Mouse (Mus musculus) intestine, embryonic 14.5 days (tissue): ENCODE data around the gene Adgb. TPM values are rescaled to one million over a fixed set of nuclear protein-coding genes. Genes with fewer than 3 reads are reported as not detected.

ENCODE experiments used
- ATAC-seq: fragments of 200-750 bp; cut with Nextera tagmentation; replicated peaks from 2 replicates; pipeline ENCODE4 v1.8.0; 2017; ENCODE audit warnings: low read depth, moderate number of reproducible peaks, moderate TSS enrichment, moderate library complexity; ENCODE audit not compliant: low FRiP score, low TSS enrichment
- DNase-seq: peaks from one replicate; pipeline ENCODE4 v3.0.0-alpha.2; 2018; ENCODE audit warnings: low spot score
- H3K27ac ChIP-seq: fragments of 300-500 bp; sonication (generic); 2 replicates; pipeline ENCODE4 v1.5.1; 2014; ENCODE audit warnings: low read depth, mild to moderate bottlenecking, control low read depth
- H3K27me3 ChIP-seq: fragments of 300-500 bp; sonication (generic); replicated peaks from 2 replicates; pipeline ENCODE4 v1.6.1; 2014; ENCODE audit warnings: low read length, control low read depth; ENCODE audit not compliant: control insufficient read depth, insufficient read depth
- H3K36me3 ChIP-seq: fragments of 300-500 bp; sonication (generic); 2 replicates; pipeline ENCODE4 v1.6.1; 2014; ENCODE audit warnings: low read length, control low read depth; ENCODE audit not compliant: control insufficient read depth, insufficient read depth
- H3K4me1 ChIP-seq: fragments of 300-500 bp; sonication (generic); replicated peaks from 2 replicates; pipeline ENCODE4 v1.6.1; 2014; ENCODE audit warnings: low read length, control low read depth, mixed read lengths; ENCODE audit not compliant: control insufficient read depth, insufficient read depth
- H3K4me2 ChIP-seq: fragments of 300-500 bp; sonication (generic); 2 replicates; pipeline ENCODE4 v1.6.1; 2014; ENCODE audit warnings: low read length
- H3K4me3 ChIP-seq: fragments of 300-500 bp; sonication (generic); 2 replicates; pipeline ENCODE4 v1.5.1; 2014; ENCODE audit warnings: low read depth, low read length, control low read depth, mixed read lengths
- H3K9ac ChIP-seq: fragments of 300-500 bp; sonication (generic); 2 replicates; pipeline ENCODE4 v1.6.1; 2014; ENCODE audit warnings: mild to moderate bottlenecking, low read length
- H3K9me3 ChIP-seq: fragments of 300-500 bp; sonication (generic); 2 replicates; pipeline ENCODE4 v1.6.1; 2016; ENCODE audit warnings: low read length, control low read depth; ENCODE audit not compliant: control insufficient read depth
- WGBS: fragments of 180-500 bp; shearing (Covaris S2); extraction: QIAGEN DNeasy Blood & Tissue Kit; methylation state at CpG from one replicate; pipeline ENCODE4 v1.1.7; 2014; 5-methylcytosine and 5-hydroxymethylcytosine counted together
- polyA plus RNA-seq: library from polyadenylated mRNA; unstranded; fragments of >200 nt; fragmentation: Nextera tagmentation; extraction: Ambion mirVana; gene quantifications from 2 replicates; pipeline ENCODE4 v1.2.1, GENCODE M21; 2014

Adgb gene
- polyA plus RNA-seq, 1 experiment from 2014 or later: 0.18 TPM

GRCm38 (mm10) chr10:10304370-10304769 lies 167.8 kb downstream of the Adgb start:
- Histone ChIP-seq H3K27ac (no peak overlapping the region), H3K9ac (no peak overlapping the region), H3K9me3 (no peaks in the 10 kb centered on the region), H3K4me2 (no peak overlapping the region), H3K27me3 (no peaks in the 10 kb centered on the region), H3K4me1 (no peaks in the 10 kb centered on the region), H3K36me3 (no peaks in the 10 kb centered on the region), H3K4me3 (no peak overlapping the region)
- ATAC-seq: no peak
- no peak for DNase-seq
- 68% methylated on average over 4 of the region's 4 CpGs for WGBS

- no peaks in the 10 kb centered on the region for H3K9me3 ChIP-seq
- 39% methylated on average over 4 of the region's 4 CpGs for WGBS
- H3K4me2 ChIP-seq: no peak overlapping the region
- H3K4me3 ChIP-seq: no peak overlapping the region
- H3K27ac ChIP-seq: no peak overlapping the region
- no peaks in the 10 kb centered on the region for H3K27me3 ChIP-seq
- no peak overlapping the region for H3K9ac ChIP-seq
- no peaks in the 10 kb centered on the region for H3K36me3 ChIP-seq
- H3K4me1 ChIP-seq: no peaks in the 10 kb centered on the region
- no peak for ATAC-seq
- DNase-seq: no peak
These were observed 170.4 kb downstream of the Adgb start for GRCm38 (mm10) chr10:10301692-10302091.

DNA sequence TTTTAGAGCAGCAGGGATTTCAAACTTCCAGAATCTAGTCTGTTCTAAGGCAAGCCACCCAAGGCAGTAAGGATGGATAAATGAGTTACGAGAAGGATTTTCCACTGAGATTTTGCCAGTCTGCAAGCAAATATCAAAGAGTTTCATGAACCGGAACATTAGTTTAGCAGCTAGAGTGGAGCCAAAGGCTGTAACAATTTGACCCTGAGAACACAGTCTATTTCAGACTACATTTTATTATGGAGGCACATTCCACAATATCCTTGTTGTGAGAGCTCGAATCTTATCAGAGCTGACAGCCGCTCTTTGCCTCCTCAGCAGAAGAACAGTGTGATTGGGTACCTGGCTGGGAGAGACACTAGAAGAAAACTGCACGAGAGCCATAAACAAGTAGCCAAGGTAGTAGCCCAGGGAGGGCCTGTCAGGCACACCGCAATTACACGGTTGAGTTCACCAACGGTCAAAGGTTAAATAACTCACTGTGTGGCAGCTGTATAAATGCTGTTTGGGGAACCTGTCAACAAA lies 171.1 kb downstream of the Adgb start:
- H3K9ac ChIP-seq: no peak overlapping the region
- no peaks in the 10 kb centered on the region for H3K36me3 ChIP-seq
- H3K4me2 ChIP-seq: no peak overlapping the region
- WGBS: 34% methylated on average over 8 of the region's 8 CpGs
- H3K4me1 ChIP-seq: no peaks in the 10 kb centered on the region
- ATAC-seq: no peak
- no peaks in the 10 kb centered on the region for H3K9me3 ChIP-seq
- no peak for DNase-seq
- H3K4me3 ChIP-seq: no peak overlapping the region
- H3K27ac ChIP-seq: no peak overlapping the region
- H3K27me3 ChIP-seq: no peaks in the 10 kb centered on the region

DNA sequence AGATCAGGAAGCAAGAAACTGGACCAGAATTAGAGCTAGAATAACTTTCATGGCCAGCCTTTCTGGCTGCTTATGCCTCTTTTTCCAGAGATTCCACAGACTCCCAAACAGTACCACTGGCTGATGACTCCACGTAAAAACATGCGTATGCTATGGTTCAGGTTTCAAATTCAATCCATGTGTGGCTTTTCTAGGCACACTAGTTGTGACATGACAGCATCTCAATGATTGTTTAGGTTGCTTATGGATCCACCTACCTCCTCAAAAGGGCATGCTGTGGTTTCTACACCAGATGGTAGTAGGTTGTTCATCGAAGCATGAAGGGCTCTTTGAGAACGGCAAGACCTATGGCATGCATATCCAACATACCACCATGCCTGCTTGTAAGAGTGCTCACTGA lies 172.1 kb downstream of the Adgb start:
- DNase-seq: no peak
- Histone ChIP-seq H3K4me2 (no peak overlapping the region), H3K36me3 (no peaks in the 10 kb centered on the region), H3K9me3 (no peaks in the 10 kb centered on the region), H3K27ac (no peak overlapping the region), H3K4me3 (no peak overlapping the region), H3K4me1 (no peaks in the 10 kb centered on the region), H3K9ac (no peak overlapping the region), H3K27me3 (no peaks in the 10 kb centered on the region)
- no peak for ATAC-seq
- 91% methylated on average over 4 of the region's 4 CpGs for WGBS

GRCm38 (mm10) chr10:10287221-10287867 lies 184.8 kb downstream of the Adgb start:
- Histone ChIP-seq H3K4me3 (no peak overlapping the region), H3K27ac (no peak overlapping the region), H3K9ac (no peak overlapping the region), H3K4me2 (no peak overlapping the region), H3K36me3 (no peaks in the 10 kb centered on the region), H3K9me3 (no peaks in the 10 kb centered on the region), H3K4me1 (no peaks in the 10 kb centered on the region), H3K27me3 (no peaks in the 10 kb centered on the region)
- ATAC-seq (no peak), DNase-seq (no peak)
- 76% methylated on average over 2 of the region's 2 CpGs for WGBS

Other genes with a start within 250 kb of the Adgb start
- gene Rab32, start 85.9 kb upstream of the Adgb start, polyA plus RNA-seq: 18.6 and 23.3 TPM in 2 replicates
- gene Gm10944, start 209.0 kb upstream of the Adgb start, polyA plus RNA-seq: not detected in 2 replicates